Mouse (Mus musculus) right cerebral cortex, postnatal 4 days (tissue): ENCODE measurements around the gene Pla2g12a.

Experiments used
- DNase-seq: peaks from one replicate; pipeline ENCODE4 v3.0.0-alpha.2; 2022

Gene Pla2g12a

GRCm38 (mm10) chr3:129901271-129901809 is 22.9 kb downstream of the Pla2g12a start, which contains the start of gene Casp6:
Gene Casp6, plus strand, starts transcription at chr3:129901425.
- DNase-seq = peak; percentile 61

- DNase-seq = no peak
Measured at GRCm38 (mm10) chr3:129903369-129903768, 25.0 kb downstream of the Pla2g12a start.

- no peak for DNase-seq
Measured at GRCm38 (mm10) chr3:129903866-129904265, 25.5 kb downstream of the Pla2g12a start.

GRCm38 (mm10) chr3:129904381-129905132 is 26.2 kb downstream of the Pla2g12a start:
- no peak for DNase-seq

GRCm38 (mm10) chr3:129912025-129912424 is 33.6 kb downstream of the Pla2g12a start:
- no peak for DNase-seq

GRCm38 (mm10) chr3:129913241-129913640 is 34.8 kb downstream of the Pla2g12a start:
- DNase-seq = no peak

- DNase-seq = no peak
Measured at GRCm38 (mm10) chr3:129917424-129917823, 39.0 kb downstream of the Pla2g12a start.

- peak; percentile 66 for DNase-seq
Measured at GRCm38 (mm10) chr3:129918434-129918833, 40.0 kb downstream of the Pla2g12a start.

GRCm38 (mm10) chr3:129923581-129923980 is 45.2 kb downstream of the Pla2g12a start:
- no peak for DNase-seq

- no peak for DNase-seq
Measured at GRCm38 (mm10) chr3:129925861-129926260, 47.5 kb downstream of the Pla2g12a start.

- DNase-seq = no peak
Measured at GRCm38 (mm10) chr3:129930213-129930778, 51.9 kb downstream of the Pla2g12a start.

- DNase-seq = no peak
Measured at GRCm38 (mm10) chr3:129932443-129932842, 54.0 kb downstream of the Pla2g12a start.

- DNase-seq = no peak
Measured at GRCm38 (mm10) chr3:129936561-129936960, 58.2 kb downstream of the Pla2g12a start.

GRCm38 (mm10) chr3:129937848-129938247 is 59.4 kb downstream of the Pla2g12a start:
- no peak for DNase-seq

GRCm38 (mm10) chr3:129939058-129939457 is 60.7 kb downstream of the Pla2g12a start:
- DNase-seq = no peak

- DNase-seq = no peak
Measured at GRCm38 (mm10) chr3:129940780-129941179, 62.4 kb downstream of the Pla2g12a start.

GRCm38 (mm10) chr3:129941291-129941690 is 62.9 kb downstream of the Pla2g12a start:
- no peak for DNase-seq

GRCm38 (mm10) chr3:129943813-129944212 is 65.4 kb downstream of the Pla2g12a start:
- no peak for DNase-seq
